Mouse (Mus musculus) kidney, postnatal 14 days (tissue): ENCODE measurements around the gene Olfr846.

Source experiments
- DNase-seq: peaks from one replicate; pipeline ENCODE4 v3.0.0; 2022; ENCODE audit warnings: mixed read lengths

Gene Olfr846

DNA sequence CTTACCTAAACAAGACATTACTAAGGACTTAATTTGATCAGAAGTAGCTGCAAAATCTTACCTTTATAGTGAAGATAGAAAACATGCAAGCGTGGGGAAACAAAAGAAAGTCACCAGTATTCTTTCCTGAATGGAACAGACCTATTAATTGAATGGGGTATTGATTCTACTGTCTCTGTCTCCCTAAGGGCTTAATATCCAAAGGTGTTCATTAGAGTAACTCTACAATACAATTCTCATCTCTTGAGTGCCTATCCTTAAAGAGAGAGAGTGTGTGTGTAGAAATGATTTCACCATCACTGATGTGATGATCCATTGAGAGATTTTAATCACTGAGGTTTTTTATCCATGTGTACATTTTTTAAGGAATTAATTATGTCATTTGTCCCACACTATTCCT lies at the start of gene Olfr846:
Gene Olfr846, minus strand, starts transcription at position 101 of the 400 bp plus-strand sequence.
- DNase-seq, result no peak

DNA sequence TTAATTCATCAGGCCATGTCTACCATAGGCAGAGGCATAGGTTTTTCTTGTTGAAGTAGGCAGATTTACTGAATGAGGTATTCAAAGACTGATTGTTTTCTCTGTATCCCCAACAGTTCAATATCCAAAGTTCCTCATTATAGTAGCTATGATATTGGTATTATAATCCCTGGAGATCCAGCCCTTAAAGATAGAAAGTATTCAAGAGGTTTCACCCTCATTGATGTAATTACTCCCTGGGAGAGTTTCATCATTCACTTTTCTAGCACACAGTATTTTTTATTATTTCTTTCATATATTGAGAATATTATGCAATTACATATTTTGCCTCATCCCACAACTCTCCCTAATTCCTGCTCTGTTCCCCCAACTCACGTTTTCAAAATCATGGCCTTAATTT lies 14.8 kb upstream of the Olfr846 start, which contains the start of gene Olfr847:
Gene Olfr847, minus strand, starts transcription at position 101 of the 400 bp plus-strand sequence.
- no peak for DNase-seq

DNA sequence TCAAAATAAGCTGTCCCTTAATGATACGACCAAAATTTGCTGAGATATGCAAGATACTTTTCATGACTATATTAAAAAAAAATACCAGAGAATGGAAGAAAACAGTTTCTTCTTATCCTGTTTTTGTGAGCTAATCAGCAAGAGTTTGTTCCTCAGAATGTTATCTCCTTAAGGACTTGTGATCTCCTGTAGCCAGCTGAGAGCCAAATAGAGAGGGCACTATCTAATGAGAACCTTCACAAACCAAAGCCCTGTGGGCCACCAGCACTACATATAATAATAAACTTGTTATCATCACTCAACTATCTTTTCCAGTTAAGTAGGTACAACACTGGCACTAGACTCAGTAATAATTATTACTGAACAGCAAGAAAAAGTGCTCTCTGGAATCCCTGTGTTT lies 27.6 kb downstream of the Olfr846 start, which contains the start of gene Olfr845:
Gene Olfr845, plus strand, starts transcription at position 301 of the 400 bp plus-strand sequence.
- DNase-seq, result no peak

GRCm38 (mm10) chr9:19316047-19316446 lies 47.8 kb downstream of the Olfr846 start, which contains the start of gene Olfr844:
Gene Olfr844, plus strand, starts transcription at chr9:19316347.
- no peak for DNase-seq
